Comparison of ENCODE assay signal across 8 mouse cellular contexts in the genomic region with DNA sequence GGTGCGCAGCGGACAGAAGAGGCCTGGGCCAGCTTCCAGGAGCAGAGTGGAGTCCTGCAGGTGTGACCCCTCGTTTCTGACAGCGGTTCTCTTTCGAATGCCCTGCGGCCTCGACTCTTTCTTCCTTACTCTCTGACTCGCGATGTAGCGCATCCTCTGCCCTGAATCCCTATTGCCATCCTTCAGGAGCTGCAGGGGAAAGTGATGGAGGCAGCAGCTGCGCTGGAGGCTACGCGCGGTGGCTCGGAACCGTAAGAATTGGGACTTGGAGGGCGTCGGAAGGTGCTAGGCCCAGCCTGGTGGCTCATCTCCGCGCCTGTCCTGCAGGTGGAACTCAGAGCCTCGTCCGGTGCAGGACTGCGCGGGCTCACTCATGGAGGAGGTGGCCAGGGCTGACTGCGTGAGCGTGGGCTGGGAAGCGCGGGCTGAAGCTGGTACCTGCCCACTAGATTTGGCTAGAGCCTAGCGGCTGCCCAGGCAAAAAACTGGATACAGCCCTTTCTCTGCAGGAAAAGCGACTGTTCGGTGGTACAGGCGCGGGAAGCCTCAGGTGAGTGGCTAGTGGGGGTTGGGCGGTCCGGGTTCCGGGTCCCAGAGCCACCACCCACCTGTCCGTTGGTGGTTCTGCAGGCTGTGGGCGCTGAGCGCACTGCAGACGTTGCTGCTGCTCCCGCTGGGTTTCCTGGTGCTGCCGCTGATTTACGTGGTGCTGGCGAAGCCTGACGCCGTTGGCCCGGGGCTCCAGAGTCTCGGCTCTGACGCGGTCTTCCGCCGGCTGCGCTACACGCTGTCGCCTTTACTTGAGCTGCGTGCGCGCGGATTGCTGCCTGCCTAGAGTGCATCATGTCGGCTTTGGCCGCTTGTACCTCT. TPM values are rescaled to one million over a fixed set of nuclear protein-coding genes. Genes with fewer than 3 reads are reported as not detected.
DNase-seq lines count a peak whose midpoint lies in the region.

No protein-coding gene starts in this region.

- peaks cover 37% of the 10 kb centered on the region for H3K36me3 ChIP-seq in hindbrain, embryonic 10.5 days

- WGBS in hindbrain, embryonic 10.5 days = 3% methylated on average over 61 of the region's 61 CpGs

- peak overlapping the region; percentile 86; the same call in 1 of the 2 replicates for H3K27ac ChIP-seq in hindbrain, embryonic 10.5 days

- peak overlapping the region; percentile 68 for H3K4me3 ChIP-seq in hindbrain, embryonic 10.5 days

- peaks cover 23% of the 10 kb centered on the region for H3K4me1 ChIP-seq in hindbrain, embryonic 10.5 days (replicated peaks)

- peak; percentile 47 to 48 for DNase-seq in B cell, adult 2 months
- DNase-seq in adrenal gland, adult 18-20 months (ENCODE audit: low spot score in 2 of 2) = peak; percentile 18 to 31
- DNase-seq in embryo, embryonic 9.5 days (ENCODE audit: extremely low spot score) = peak; percentile 17
- DNase-seq in hindbrain, embryonic 10.5 days (ENCODE audit: low spot score) = peak; percentile 38
- DNase-seq in layer of hippocampus, postnatal 25 days (ENCODE audit: extremely low spot score in 1 of 2, low spot score in 1 of 2) = peak; percentile 43 to 68
- DNase-seq in lung, postnatal 10 days = peak; percentile 39
- DNase-seq in right cerebral cortex, postnatal 14 days = peak; percentile 69
- no peak for DNase-seq in urinary bladder, adult 18-20 months (ENCODE audit: low spot score in 2 of 2)

- H3K27me3 ChIP-seq in hindbrain, embryonic 10.5 days (ENCODE audit: insufficient read depth, poor library complexity, severe bottlenecking) = peaks cover 41% of the 10 kb centered on the region

- H3K9me3 ChIP-seq in hindbrain, embryonic 10.5 days = no peaks in the 10 kb centered on the region

RNA-seq across cellular contexts. Expression of gene Tmem191c, which starts 1.7 kb away (rescaled TPM):
- 10 to 100 TPM in 1 of 2 experiments, 1 to 10 TPM in 1; 8.1 to 16.6 TPM for total RNA-seq in adrenal gland, adult 18-20 months (2021)
- 7.2 and 11.1 TPM in 2 replicates for polyA plus RNA-seq in hindbrain, embryonic 10.5 days (2016; fragmentation: Nextera tagmentation; extraction: Ambion mirVana)
- 100 to 1,000 TPM in 1 of 2 experiments, 10 to 100 TPM in 1; 83.7 to 112 TPM for total RNA-seq in layer of hippocampus, postnatal 25 days (2021)

RNA-seq across cellular contexts. Expression of gene Hic2, which starts 44.2 kb away (rescaled TPM):
- 1 to 10 TPM; 2.1 to 2.2 TPM for total RNA-seq in adrenal gland, adult 18-20 months (2021)
- polyA plus RNA-seq in hindbrain, embryonic 10.5 days (2016; fragmentation: Nextera tagmentation; extraction: Ambion mirVana) = 16.1 and 18.0 TPM in 2 replicates
- 1 to 10 TPM; 4.1 to 5.7 TPM for total RNA-seq in layer of hippocampus, postnatal 25 days (2021)

RNA-seq across cellular contexts. Expression of gene Serpind1, which starts 53.6 kb away (rescaled TPM):
- under 1 TPM; 0.29 to 0.30 TPM for total RNA-seq in adrenal gland, adult 18-20 months (2021)
- 0.17 and 0.21 TPM in 2 replicates for polyA plus RNA-seq in hindbrain, embryonic 10.5 days (2016; fragmentation: Nextera tagmentation; extraction: Ambion mirVana)
- under 1 TPM; 0.63 to 0.79 TPM for total RNA-seq in layer of hippocampus, postnatal 25 days (2021)

Comparison
In these comparisons a context has a peak if more than half of its experiments do, and no peak if none do; other contexts are left out.
1. DNase-seq: peak in B cell, adult 2 months (2 of 2), adrenal gland, adult 18-20 months (2 of 2), embryo, embryonic 9.5 days (single experiment), hindbrain, embryonic 10.5 days (single experiment), layer of hippocampus, postnatal 25 days (2 of 2), lung, postnatal 10 days (single experiment) and right cerebral cortex, postnatal 14 days (single experiment); none in urinary bladder, adult 18-20 months (0 of 2).
2. RNA of gene Tmem191c, which starts 1.7 kb away (total RNA-seq): 83.7 to 112 TPM in layer of hippocampus, postnatal 25 days; 8.1 to 16.6 TPM in adrenal gland, adult 18-20 months; every median in the first group is over 4 times any median in the second.